Mouse (Mus musculus): ENCODE measurements at regions not wholly inside any gene's neighbourhood (a gene's known extent, or its start where the extent isn't known, plus 50 kb on each side); places are given as distances from the start of the nearest gene placed in this dataset.

GRCm38 (mm10) chr16:77796926-77797325 lies 195.0 kb upstream of the Gm11146 start:
- TF ChIP-seq GATA2 (IDR thresholded peaks at IDR 0.05; ENCODE audit: borderline replicate concordance, low read depth, low read length): no peak
- no peak for TF ChIP-seq POLR2AphosphoS5 (IDR thresholded peaks at IDR 0.05; ENCODE audit: insufficient replicate concordance, low read depth, low read length)
- TF ChIP-seq TAL1 (conservative IDR thresholded peaks at IDR 0.05; ENCODE audit: low read depth, low read length): no peak
- no peak for TF ChIP-seq CTCF (IDR thresholded peaks at IDR 0.05; ENCODE audit: low read depth, low read length)
- no peak for TF ChIP-seq GATA1 (IDR thresholded peaks at IDR 0.05; ENCODE audit: borderline replicate concordance, low read length)
- Histone ChIP-seq H3K9me3 (replicated peaks) (peaks cover 14% of the 10 kb centered on the region), H3K4me3 (ENCODE audit: low read depth, low read length) (no peak overlapping the region), H3K27me3 (ENCODE audit: insufficient read depth, low read length) (no peaks in the 10 kb centered on the region), H3K36me3 (replicated peaks) (no peaks in the 10 kb centered on the region), H3K4me1 (ENCODE audit: insufficient read depth, low read depth, low read length) (no peaks in the 10 kb centered on the region)
- DNase-seq (ENCODE audit: low spot score) (no peak), ATAC-seq (ENCODE audit: extremely low read depth, insufficient number of reproducible peaks, low FRiP score, poor library complexity, severe bottlenecking) (no peak)

- no peak for ATAC-seq (ENCODE audit: extremely low read depth, insufficient number of reproducible peaks, low FRiP score, poor library complexity, severe bottlenecking)
- no peaks in the 10 kb centered on the region for H3K36me3 ChIP-seq (replicated peaks)
- TF ChIP-seq GATA2 (IDR thresholded peaks at IDR 0.05; ENCODE audit: borderline replicate concordance, low read depth, low read length) (no peak), POLR2AphosphoS5 (IDR thresholded peaks at IDR 0.05; ENCODE audit: insufficient replicate concordance, low read depth, low read length) (no peak), GATA1 (IDR thresholded peaks at IDR 0.05; ENCODE audit: borderline replicate concordance, low read length) (no peak), TAL1 (conservative IDR thresholded peaks at IDR 0.05; ENCODE audit: low read depth, low read length) (no peak), CTCF (IDR thresholded peaks at IDR 0.05; ENCODE audit: low read depth, low read length) (no peak)
- H3K27me3 ChIP-seq (ENCODE audit: insufficient read depth, low read length): no peaks in the 10 kb centered on the region
- DNase-seq (ENCODE audit: low spot score): no peak
- peaks cover 22% of the 10 kb centered on the region for H3K9me3 ChIP-seq (replicated peaks)
- no peaks in the 10 kb centered on the region for H3K4me1 ChIP-seq (ENCODE audit: insufficient read depth, low read depth, low read length)
- no peak overlapping the region for H3K4me3 ChIP-seq (ENCODE audit: low read depth, low read length)
Measured at GRCm38 (mm10) chr16:77789652-77790051, 187.8 kb upstream of the Gm11146 start.

GRCm38 (mm10) chr16:77789206-77789605 lies 187.3 kb upstream of the Gm11146 start:
- H3K9me3 ChIP-seq (replicated peaks): peaks cover 20% of the 10 kb centered on the region
- no peak for ATAC-seq (ENCODE audit: extremely low read depth, insufficient number of reproducible peaks, low FRiP score, poor library complexity, severe bottlenecking)
- TF ChIP-seq CTCF (IDR thresholded peaks at IDR 0.05; ENCODE audit: low read depth, low read length) (no peak), GATA1 (IDR thresholded peaks at IDR 0.05; ENCODE audit: borderline replicate concordance, low read length) (no peak), TAL1 (conservative IDR thresholded peaks at IDR 0.05; ENCODE audit: low read depth, low read length) (no peak), GATA2 (IDR thresholded peaks at IDR 0.05; ENCODE audit: borderline replicate concordance, low read depth, low read length) (no peak), POLR2AphosphoS5 (IDR thresholded peaks at IDR 0.05; ENCODE audit: insufficient replicate concordance, low read depth, low read length) (no peak)
- no peaks in the 10 kb centered on the region for H3K27me3 ChIP-seq (ENCODE audit: insufficient read depth, low read length)
- H3K36me3 ChIP-seq (replicated peaks): no peaks in the 10 kb centered on the region
- H3K4me1 ChIP-seq (ENCODE audit: insufficient read depth, low read depth, low read length): no peaks in the 10 kb centered on the region
- DNase-seq (ENCODE audit: low spot score): no peak
- no peak overlapping the region for H3K4me3 ChIP-seq (ENCODE audit: low read depth, low read length)

- TF ChIP-seq GATA2 (IDR thresholded peaks at IDR 0.05; ENCODE audit: borderline replicate concordance, low read depth, low read length) (no peak), CTCF (IDR thresholded peaks at IDR 0.05; ENCODE audit: low read depth, low read length) (no peak), TAL1 (conservative IDR thresholded peaks at IDR 0.05; ENCODE audit: low read depth, low read length) (no peak), GATA1 (IDR thresholded peaks at IDR 0.05; ENCODE audit: borderline replicate concordance, low read length) (no peak), POLR2AphosphoS5 (IDR thresholded peaks at IDR 0.05; ENCODE audit: insufficient replicate concordance, low read depth, low read length) (no peak)
- H3K9me3 ChIP-seq (replicated peaks): peaks cover 20% of the 10 kb centered on the region
Measured at GRCm38 (mm10) chr16:77788781-77789150, 186.9 kb upstream of the Gm11146 start.

GRCm38 (mm10) chr16:77788041-77788780 lies 186.3 kb upstream of the Gm11146 start:
- Histone ChIP-seq H3K4me1 (ENCODE audit: insufficient read depth, low read depth, low read length) (no peaks in the 10 kb centered on the region), H3K9me3 (replicated peaks) (peaks cover 20% of the 10 kb centered on the region), H3K36me3 (replicated peaks) (no peaks in the 10 kb centered on the region), H3K4me3 (ENCODE audit: low read depth, low read length) (no peak overlapping the region), H3K27me3 (ENCODE audit: insufficient read depth, low read length) (no peaks in the 10 kb centered on the region)
- TF ChIP-seq POLR2AphosphoS5 (IDR thresholded peaks at IDR 0.05; ENCODE audit: insufficient replicate concordance, low read depth, low read length): no peak
- no peak for TF ChIP-seq GATA1 (IDR thresholded peaks at IDR 0.05; ENCODE audit: borderline replicate concordance, low read length)
- TF ChIP-seq GATA2 (IDR thresholded peaks at IDR 0.05; ENCODE audit: borderline replicate concordance, low read depth, low read length): no peak
- TF ChIP-seq CTCF (IDR thresholded peaks at IDR 0.05; ENCODE audit: low read depth, low read length): no peak
- no peak for TF ChIP-seq TAL1 (conservative IDR thresholded peaks at IDR 0.05; ENCODE audit: low read depth, low read length)
- no peak for DNase-seq (ENCODE audit: low spot score)
- no peak for ATAC-seq (ENCODE audit: extremely low read depth, insufficient number of reproducible peaks, low FRiP score, poor library complexity, severe bottlenecking)

More at GRCm38 (mm10) chr16:77788781-77789150, 186.9 kb upstream of the Gm11146 start:
- H3K4me3 ChIP-seq (ENCODE audit: low read depth, low read length): no peak overlapping the region
- no peaks in the 10 kb centered on the region for H3K4me1 ChIP-seq (ENCODE audit: insufficient read depth, low read depth, low read length)
- H3K36me3 ChIP-seq (replicated peaks): no peaks in the 10 kb centered on the region
- ATAC-seq (ENCODE audit: extremely low read depth, insufficient number of reproducible peaks, low FRiP score, poor library complexity, severe bottlenecking) (no peak), DNase-seq (ENCODE audit: low spot score) (no peak)
- no peaks in the 10 kb centered on the region for H3K27me3 ChIP-seq (ENCODE audit: insufficient read depth, low read length)

- Histone ChIP-seq H3K9me3 (replicated peaks) (peaks cover 20% of the 10 kb centered on the region), H3K27me3 (ENCODE audit: insufficient read depth, low read length) (no peaks in the 10 kb centered on the region), H3K36me3 (replicated peaks) (no peaks in the 10 kb centered on the region), H3K4me3 (ENCODE audit: low read depth, low read length) (no peak overlapping the region), H3K4me1 (ENCODE audit: insufficient read depth, low read depth, low read length) (no peaks in the 10 kb centered on the region)
- TF ChIP-seq GATA1 (IDR thresholded peaks at IDR 0.05; ENCODE audit: borderline replicate concordance, low read length) (no peak), CTCF (IDR thresholded peaks at IDR 0.05; ENCODE audit: low read depth, low read length) (no peak), TAL1 (conservative IDR thresholded peaks at IDR 0.05; ENCODE audit: low read depth, low read length) (no peak), POLR2AphosphoS5 (IDR thresholded peaks at IDR 0.05; ENCODE audit: insufficient replicate concordance, low read depth, low read length) (no peak), GATA2 (IDR thresholded peaks at IDR 0.05; ENCODE audit: borderline replicate concordance, low read depth, low read length) (no peak)
- DNase-seq (ENCODE audit: low spot score) (no peak), ATAC-seq (ENCODE audit: extremely low read depth, insufficient number of reproducible peaks, low FRiP score, poor library complexity, severe bottlenecking) (no peak)
Measured at GRCm38 (mm10) chr16:77787025-77787424, 185.1 kb upstream of the Gm11146 start.

All from G1E (cell line).